In the genomic region with DNA sequence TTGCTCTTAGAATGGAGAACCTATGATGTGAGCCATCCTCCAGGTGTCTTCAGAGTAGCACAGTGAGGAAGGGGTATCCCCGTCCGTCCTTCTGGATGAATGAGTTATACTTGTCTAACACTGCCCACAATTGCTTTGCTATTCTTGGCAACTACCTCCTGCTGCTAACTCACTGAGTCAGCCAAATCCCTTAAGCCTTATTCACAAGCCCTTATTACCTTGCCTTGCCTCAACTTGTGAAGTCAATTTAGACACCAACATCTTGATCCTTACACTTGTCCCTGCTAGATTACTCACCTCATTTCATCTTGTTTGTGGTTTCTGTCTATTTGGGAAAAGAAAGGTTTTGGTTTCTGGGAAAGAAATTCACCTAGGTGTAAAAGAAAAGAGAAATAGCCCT, we compare ENCODE assay signal across 27 mouse cellular contexts.
A peak's percentile ranks its signal among the peaks of the same experiment; 100 is the strongest.
DNase-seq lines count a peak whose midpoint lies in the region; ATAC-seq lines count a peak whose summit lies in the region.
"Had no signal": no experiment of that assay in that cellular context is flagged by ENCODE, and none has a peak within 500 bp of the region (broad histone marks: within the 10 kb centered on the region; RNA-seq: fewer than 3 reads in every experiment).

No protein-coding gene starts in this region.

- no peaks in the 10 kb centered on the region for H3K4me1 ChIP-seq in midbrain, embryonic 11.5 days (ENCODE audit: control insufficient read depth, insufficient read depth, low read length)
- H3K4me1 ChIP-seq in midbrain, embryonic 16.5 days (ENCODE audit: control insufficient read depth, insufficient read depth, low read length): no peaks in the 10 kb centered on the region
- H3K4me1 ChIP-seq: forebrain, embryonic 15.5 days; heart, embryonic 10.5 days; heart, embryonic 13.5 days had no signal

- 16% methylated on average over 2 of the region's 2 CpGs for WGBS in midbrain, embryonic 11.5 days
- WGBS in midbrain, embryonic 16.5 days: 37% methylated on average over 2 of the region's 2 CpGs

- H3K36me3 ChIP-seq in midbrain, embryonic 11.5 days (ENCODE audit: control insufficient read depth, insufficient read depth, low read length): no peaks in the 10 kb centered on the region
- no peaks in the 10 kb centered on the region for H3K36me3 ChIP-seq in midbrain, embryonic 16.5 days (ENCODE audit: control insufficient read depth, insufficient read depth, low read length)
- H3K36me3 ChIP-seq: forebrain, embryonic 12.5 days; forebrain, embryonic 15.5 days; heart, embryonic 10.5 days; heart, embryonic 13.5 days had no signal

- H3K4me2 ChIP-seq in midbrain, embryonic 11.5 days: no peak overlapping the region
- no peak overlapping the region for H3K4me2 ChIP-seq in midbrain, embryonic 16.5 days (ENCODE audit: low read length)
- H3K4me2 ChIP-seq: forebrain, embryonic 12.5 days; forebrain, embryonic 15.5 days; heart, embryonic 13.5 days; hindbrain, embryonic 14.5 days had no signal

- H3K9ac ChIP-seq in midbrain, embryonic 11.5 days (ENCODE audit: low read length): no peak overlapping the region
- H3K9ac ChIP-seq in midbrain, embryonic 16.5 days (ENCODE audit: low read depth, low read length): no peak overlapping the region
- H3K9ac ChIP-seq: forebrain, embryonic 12.5 days; forebrain, embryonic 15.5 days; heart, embryonic 13.5 days; hindbrain, embryonic 14.5 days had no signal

- H3K27me3 ChIP-seq in midbrain, embryonic 11.5 days (ENCODE audit: control insufficient read depth, insufficient read depth, low read length): no peaks in the 10 kb centered on the region
- no peaks in the 10 kb centered on the region for H3K27me3 ChIP-seq in midbrain, embryonic 16.5 days (ENCODE audit: control insufficient read depth, insufficient read depth, low read depth, low read length)
- H3K27me3 ChIP-seq: forebrain, embryonic 12.5 days; forebrain, embryonic 15.5 days; heart, embryonic 13.5 days had no signal

- no peak overlapping the region for H3K27ac ChIP-seq in midbrain, embryonic 11.5 days (ENCODE audit: low read depth, low read length)
- H3K27ac ChIP-seq in midbrain, embryonic 16.5 days (ENCODE audit: low read length): no peak overlapping the region
- H3K27ac ChIP-seq: forebrain, embryonic 12.5 days; forebrain, embryonic 15.5 days; heart, adult 2 months; heart, embryonic 10.5 days; heart, embryonic 13.5 days; hindbrain, embryonic 14.5 days had no signal

- no peak overlapping the region for H3K4me3 ChIP-seq in midbrain, embryonic 11.5 days (ENCODE audit: low read depth, low read length)
- no peak overlapping the region for H3K4me3 ChIP-seq in midbrain, embryonic 16.5 days (ENCODE audit: low read depth, low read length)
- H3K4me3 ChIP-seq: erythroblast, embryonic 14.5 days; forebrain, embryonic 12.5 days; forebrain, embryonic 15.5 days; heart, adult 2 months; heart, embryonic 10.5 days; heart, embryonic 13.5 days had no signal

- peak; percentile 70 for DNase-seq in midbrain, embryonic 11.5 days (ENCODE audit: low spot score, missing footprints)
- peak; percentile 66 for DNase-seq in brain, adult 2 months (ENCODE audit: low read depth, low spot score)
- peak; percentile 17 for DNase-seq in fibroblast of lung, adult 2 months (ENCODE audit: low read depth)
- DNase-seq in cerebellum, postnatal 10 days: no peak
- DNase-seq in frontal cortex, adult 2 months (ENCODE audit: extremely low spot score in 1 of 2, low spot score in 1 of 2): no peak
- DNase-seq: adrenal gland, postnatal 10 days; adrenal gland, postnatal 36 days; cerebellum, adult 11 months; cerebellum, adult 2 months; cerebellum, adult 9-11 months; cerebellum, postnatal 36 days; embryo, embryonic 11 days; gastrocnemius, postnatal 10 days; gastrocnemius, postnatal 36 days; heart, adult 2 months; heart, postnatal 14 days; heart, postnatal 4 days; kidney, adult 2 months had no signal

- H3K9me3 ChIP-seq in midbrain, embryonic 11.5 days (ENCODE audit: control insufficient read depth, low read length): no peaks in the 10 kb centered on the region
- H3K9me3 ChIP-seq in midbrain, embryonic 16.5 days (replicated peaks; ENCODE audit: control insufficient read depth, low read length, poor library complexity, severe bottlenecking): no peaks in the 10 kb centered on the region
- H3K9me3 ChIP-seq: forebrain, embryonic 12.5 days; forebrain, embryonic 15.5 days; heart, embryonic 10.5 days; heart, embryonic 13.5 days had no signal

- no peak for ATAC-seq in midbrain, embryonic 11.5 days (ENCODE audit: low FRiP score)
- no peak for ATAC-seq in midbrain, embryonic 16.5 days
- ATAC-seq: CD4-positive, CD25-positive, alpha-beta regulatory T cell, adult 4 months; forebrain, embryonic 15.5 days; intestine, postnatal 0 days had no signal

Comparison
In these comparisons a context has a peak if more than half of its experiments do, and no peak if none do; other contexts are left out.
1. DNase-seq: peak in midbrain, embryonic 11.5 days (single experiment), brain, adult 2 months (single experiment) and fibroblast of lung, adult 2 months (single experiment); none in cerebellum, postnatal 10 days (0 of 2) and frontal cortex, adult 2 months (0 of 2).